Mouse (Mus musculus) lung, adult 2 months (tissue): ENCODE data around the gene Sall4.

ENCODE experiments used
- CTCF ChIP-seq: fragments of 200-500 bp; IDR thresholded peaks from 2 replicates; pipeline ENCODE4 v1.5.1; 2011; ENCODE audit warnings: mild to moderate bottlenecking, low read length, control low read depth; ENCODE audit not compliant: insufficient read depth
- POLR2A ChIP-seq: fragments of 200-500 bp; IDR thresholded peaks from 2 replicates; pipeline ENCODE4 v1.6.1; 2011; ENCODE audit warnings: low read depth, mild to moderate bottlenecking, control low read depth, low read length, borderline replicate concordance; ENCODE audit errors: extremely low read depth

- TF ChIP-seq CTCF (no peak), POLR2A (no peak)
Measured at GRCm38 (mm10) chr2:168780024-168780423, 12.3 kb upstream of the Sall4 start.
